Mouse (Mus musculus) adipose tissue, adult 10 weeks (tissue): Measurements from ENCODE around the gene Slc1a2. TPM values are rescaled to one million over a fixed set of nuclear protein-coding genes. Genes with fewer than 3 reads are reported as not detected.

Experiments used
- polyA plus RNA-seq: library from polyadenylated mRNA; stranded (reverse); fragments of 350-450 nt; fragmentation: Illumina TruSeq; extraction: RNeasy Lipid Tissue Mini Kit (QIAGEN cat#74804); gene quantifications from one replicate; pipeline ENCODE4 v1.2.3, GENCODE M21; 2014; ENCODE audit warnings: low read depth, low replicate concordance

Slc1a2 gene
- polyA plus RNA-seq, result 0.55 TPM

GRCm38 (mm10) chr2:102658163-102658660 is at the start of gene Slc1a2:
Gene Slc1a2 (plus strand): TSS chr2:102658659.

Other genes with a start within 250 kb of the Slc1a2 start
- 4.9 TPM for gene Fjx1, start 206.2 kb upstream of the Slc1a2 start, polyA plus RNA-seq
- gene Pamr1, start 108.6 kb upstream of the Slc1a2 start, polyA plus RNA-seq, result 6.2 TPM
- gene Cd44, start 243.0 kb downstream of the Slc1a2 start, polyA plus RNA-seq, result 9.6 TPM